Mouse (Mus musculus) ES-Bruce4 (cell line): ENCODE measurements around the gene Slco2a1. TPM values are rescaled to one million over a fixed set of nuclear protein-coding genes. Genes with fewer than 3 reads are reported as not detected.

Experiments
- H3K27ac ChIP-seq: 2 replicates; pipeline ENCODE4 v1.5.1; 2012; ENCODE audit warnings: low read length, inconsistent platforms; ENCODE audit not compliant: insufficient read depth
- H3K27me3 ChIP-seq: 2 replicates; pipeline ENCODE4 v1.6.1; 2012; ENCODE audit warnings: mild to moderate bottlenecking, low read length, inconsistent platforms; ENCODE audit not compliant: control insufficient read depth, poor library complexity, insufficient read depth, severe bottlenecking
- H3K36me3 ChIP-seq: 2 replicates; pipeline ENCODE4 v1.6.1; 2012; ENCODE audit warnings: inconsistent platforms, mild to moderate bottlenecking, low read length, moderate library complexity; ENCODE audit not compliant: control insufficient read depth, poor library complexity, insufficient read depth, severe bottlenecking
- H3K4me1 ChIP-seq: one replicate; pipeline ENCODE4 v1.8.1; 2011; ENCODE audit warnings: low read length; ENCODE audit not compliant: control insufficient read depth, insufficient read depth
- H3K4me3 ChIP-seq: 2 replicates; pipeline ENCODE4 v1.5.1; 2011; ENCODE audit warnings: low read depth, mild to moderate bottlenecking, low read length
- H3K9ac ChIP-seq: 2 replicates; pipeline ENCODE4 v1.6.1; 2012; ENCODE audit warnings: low read depth, mild to moderate bottlenecking, inconsistent platforms; ENCODE audit not compliant: poor library complexity, severe bottlenecking
- H3K9me3 ChIP-seq: replicated peaks from 2 replicates; pipeline ENCODE4 v1.6.1; 2012; ENCODE audit warnings: mild to moderate bottlenecking, low read length, inconsistent platforms; ENCODE audit not compliant: control insufficient read depth, poor library complexity, insufficient read depth, severe bottlenecking
- CTCF ChIP-seq: IDR thresholded peaks from one replicate; pipeline ENCODE4 v1.8.1; 2011; ENCODE audit warnings: low read depth, low read length
- EP300 ChIP-seq: IDR thresholded peaks from 2 replicates; pipeline ENCODE4 v1.6.1; 2011; ENCODE audit warnings: low read depth, low read length; ENCODE audit not compliant: insufficient read depth
- POLR2A ChIP-seq: IDR thresholded peaks from one replicate; pipeline ENCODE4 v1.8.1; 2011; ENCODE audit warnings: low read length; ENCODE audit not compliant: insufficient read depth
- polyA plus RNA-seq: library from polyadenylated mRNA; stranded (reverse); fragments of >200 nt; gene quantifications from 2 replicates; pipeline ENCODE4 v1.2.4, GENCODE M21; 2011; ENCODE audit warnings: low read depth; ENCODE audit not compliant: missing spikeins, insufficient read depth, insufficient read length

Slco2a1 gene
- polyA plus RNA-seq, 1 experiment = 3.1 TPM

DNA sequence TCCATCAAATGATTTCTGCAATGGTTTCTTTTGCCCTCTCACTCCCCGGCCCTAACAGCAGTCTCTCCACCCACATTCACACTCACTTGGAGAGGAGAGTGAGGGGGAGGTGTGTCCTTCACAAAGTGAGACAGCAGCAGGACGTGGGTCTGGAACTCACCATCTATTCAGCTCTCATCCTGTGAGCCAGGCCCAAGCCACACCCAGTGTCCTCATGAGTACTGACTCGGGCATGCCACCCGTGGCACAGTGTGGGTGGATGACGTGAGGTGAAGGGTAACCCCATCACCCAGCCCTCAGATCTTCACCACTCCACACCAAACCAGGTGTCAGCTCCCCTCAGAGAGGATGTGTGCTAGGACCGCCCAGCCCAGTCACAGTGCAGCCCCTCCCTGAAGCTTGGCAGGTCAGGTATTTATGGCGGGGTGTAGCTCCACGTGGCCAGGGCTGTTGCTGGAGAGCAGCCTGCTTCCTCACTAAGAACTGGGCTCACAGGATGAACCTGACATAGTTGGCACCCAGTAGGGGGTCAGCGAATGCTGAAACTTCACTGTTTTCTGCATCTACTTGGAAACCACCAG lies 146.0 kb downstream of the Slco2a1 start:
- Histone ChIP-seq H3K4me3 (no peak overlapping the region), H3K4me1 (peaks cover 19% of the 10 kb centered on the region), H3K27ac (peak overlapping the region; percentile 24; the same call in 1 of the 2 replicates), H3K9ac (no peak overlapping the region), H3K9me3 (no peaks in the 10 kb centered on the region), H3K27me3 (no peaks in the 10 kb centered on the region), H3K36me3 (no peaks in the 10 kb centered on the region)
- TF ChIP-seq POLR2A (no peak), EP300 (0 out of 2 replicates have a peak, but pooled peaks have one; percentile 2)

GRCm38 (mm10) chr9:103139481-103139880 lies 151.0 kb downstream of the Slco2a1 start:
- Histone ChIP-seq H3K27ac (no peak overlapping the region), H3K4me3 (no peak overlapping the region), H3K36me3 (no peaks in the 10 kb centered on the region), H3K9ac (no peak overlapping the region), H3K9me3 (no peaks in the 10 kb centered on the region), H3K27me3 (no peaks in the 10 kb centered on the region), H3K4me1 (peaks cover 16% of the 10 kb centered on the region)
- no peak for TF ChIP-seq POLR2A
- TF ChIP-seq CTCF = no peak
- TF ChIP-seq EP300 = no peak

DNA sequence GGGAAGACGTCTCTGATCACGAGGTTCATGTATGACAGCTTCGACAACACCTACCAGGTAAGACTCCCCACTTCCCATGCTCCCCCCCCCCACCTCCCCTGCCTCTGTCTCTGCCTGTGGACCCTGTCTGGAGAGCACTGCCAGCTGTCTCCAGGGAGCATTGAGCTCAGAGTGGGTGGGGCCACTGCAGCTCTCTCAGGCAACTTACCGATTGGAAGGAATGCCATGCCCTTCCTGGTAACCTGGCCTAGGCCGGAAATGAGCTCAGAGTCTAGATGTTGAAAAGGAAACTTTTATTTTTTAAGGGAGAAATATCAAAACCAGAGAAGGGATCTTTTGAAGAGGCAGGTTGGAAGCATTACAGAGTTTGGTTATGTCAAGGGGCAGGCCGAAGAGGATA lies 151.9 kb downstream of the Slco2a1 start:
- Histone ChIP-seq H3K4me3 (no peak overlapping the region), H3K27me3 (no peaks in the 10 kb centered on the region), H3K4me1 (peaks cover 19% of the 10 kb centered on the region), H3K9me3 (no peaks in the 10 kb centered on the region), H3K36me3 (no peaks in the 10 kb centered on the region), H3K9ac (no peak overlapping the region), H3K27ac (no peak overlapping the region)
- TF ChIP-seq POLR2A (no peak), EP300 (no peak), CTCF (no peak)

DNA sequence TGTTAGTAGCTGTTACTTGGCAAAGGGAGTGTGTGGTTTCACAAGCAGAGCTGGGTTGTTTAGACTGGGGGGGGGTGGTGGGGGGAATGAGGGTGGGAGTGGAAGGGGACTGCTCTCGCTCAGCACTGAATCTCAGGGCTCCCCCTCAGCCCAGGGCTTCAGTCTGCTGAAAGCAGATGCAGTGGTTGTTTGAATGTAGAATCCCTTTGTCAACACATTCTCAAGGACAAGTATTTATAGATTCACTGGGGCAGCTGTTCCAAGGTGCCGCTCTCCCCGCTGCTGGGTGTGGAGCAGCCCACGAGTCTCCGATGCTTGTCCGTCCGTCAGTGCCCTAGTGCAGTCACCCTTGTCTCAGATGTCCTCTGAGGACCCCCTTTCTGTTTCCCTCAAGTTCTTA lies 152.8 kb downstream of the Slco2a1 start:
- Histone ChIP-seq H3K9me3 (no peaks in the 10 kb centered on the region), H3K9ac (no peak overlapping the region), H3K4me3 (no peak overlapping the region), H3K4me1 (peaks cover 19% of the 10 kb centered on the region), H3K27ac (no peak overlapping the region), H3K27me3 (no peaks in the 10 kb centered on the region), H3K36me3 (no peaks in the 10 kb centered on the region)
- TF ChIP-seq EP300 = peak; percentile 30; the same call in 1 of the 2 replicates
- TF ChIP-seq CTCF = no peak

- no peak overlapping the region for H3K9ac ChIP-seq
- no peak for TF ChIP-seq POLR2A
- no peak for TF ChIP-seq EP300
- no peak for TF ChIP-seq CTCF
- H3K4me1 ChIP-seq = peaks cover 17% of the 10 kb centered on the region
- no peaks in the 10 kb centered on the region for H3K9me3 ChIP-seq
- no peaks in the 10 kb centered on the region for H3K27me3 ChIP-seq
- no peak overlapping the region for H3K27ac ChIP-seq
- H3K4me3 ChIP-seq = no peak overlapping the region
- no peaks in the 10 kb centered on the region for H3K36me3 ChIP-seq
These were observed 155.4 kb downstream of the Slco2a1 start for GRCm38 (mm10) chr9:103143881-103144280.

DNA sequence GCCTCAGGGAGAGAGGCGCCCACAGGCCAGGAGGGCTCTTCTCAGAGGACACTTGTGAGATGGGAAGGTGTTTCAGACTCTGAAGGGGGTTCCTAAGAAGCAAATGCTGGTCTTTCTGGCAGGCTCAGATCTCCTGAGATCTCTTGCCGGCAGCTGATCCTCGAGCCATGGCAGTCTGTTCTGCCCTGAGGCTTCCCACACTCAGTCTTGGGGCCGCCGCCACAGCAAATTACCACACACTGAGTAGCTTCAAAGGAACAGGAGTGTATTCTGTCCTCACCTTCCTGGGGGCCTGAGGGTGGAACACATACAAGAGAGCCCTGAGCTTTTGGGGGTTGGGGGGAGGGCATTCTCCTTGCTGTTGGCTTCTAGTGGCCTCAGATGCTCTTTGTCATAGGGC lies 156.8 kb downstream of the Slco2a1 start:
- Histone ChIP-seq H3K4me1 (peaks cover 13% of the 10 kb centered on the region), H3K4me3 (no peak overlapping the region), H3K9ac (no peak overlapping the region), H3K9me3 (no peaks in the 10 kb centered on the region), H3K36me3 (no peaks in the 10 kb centered on the region), H3K27me3 (no peaks in the 10 kb centered on the region), H3K27ac (no peak overlapping the region)
- TF ChIP-seq CTCF (no peak), POLR2A (no peak)

Other genes starting within 250 kb of the Slco2a1 start
- 81.3 and 85.3 TPM in 2 replicates for gene Ryk, start 153.8 kb upstream of the Slco2a1 start, polyA plus RNA-seq
- 23.3 and 24.0 TPM in 2 replicates for gene Rab6b, start 123.1 kb downstream of the Slco2a1 start, polyA plus RNA-seq
- 26.4 and 26.8 TPM in 2 replicates for gene Srprb, start 213.4 kb downstream of the Slco2a1 start, polyA plus RNA-seq
- 0.73 and 1.3 TPM in 2 replicates for gene Gm20425, start 241.6 kb downstream of the Slco2a1 start, polyA plus RNA-seq
- 2.1 and 2.2 TPM in 2 replicates for gene Trf, start 241.7 kb downstream of the Slco2a1 start, polyA plus RNA-seq